Mouse (Mus musculus): Measurements from ENCODE around the gene Cdk15.

DNA sequence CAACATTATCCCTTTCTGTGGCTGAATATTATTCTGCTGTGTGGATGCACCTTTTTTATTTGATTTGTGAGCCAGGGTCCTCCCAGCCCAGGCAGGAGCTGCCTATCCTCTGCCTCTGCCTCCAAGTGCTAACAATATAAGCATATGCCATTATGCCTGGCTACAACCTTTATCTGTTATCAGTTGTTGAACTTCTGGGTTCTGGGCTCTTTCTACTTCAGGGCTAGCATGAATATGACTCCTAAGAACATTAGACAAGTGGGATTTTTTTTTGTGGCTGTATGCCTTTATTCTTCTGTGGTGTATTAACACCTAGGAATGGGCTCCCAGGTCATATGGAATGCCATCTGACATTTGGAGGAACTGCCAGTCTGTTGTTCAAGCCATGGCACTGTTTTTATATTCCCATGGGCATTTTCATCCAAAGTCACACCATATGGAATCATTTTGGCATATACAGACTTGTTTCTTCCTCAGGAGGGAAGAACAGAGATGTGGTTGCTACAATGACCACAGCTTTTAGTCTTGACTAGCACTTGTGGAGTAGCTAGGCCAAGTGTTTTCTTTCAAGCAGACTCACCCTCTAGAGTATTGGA is 113.7 kb downstream of the Cdk15 start:
- TF ChIP-seq CTCF (IDR thresholded peaks at IDR 0.05; ENCODE audit: low read depth, low read length): no peak
- TF ChIP-seq POLR2A (IDR thresholded peaks at IDR 0.05; ENCODE audit: extremely low read depth, insufficient read depth, low read length): no peak
